Mouse (Mus musculus): Measurements from ENCODE around the gene Arg2.

Gene Arg2

GRCm38 (mm10) chr12:79130299-79131177 is at the start of gene Arg2:
Arg2 (plus strand) TSS chr12:79130777.
- DNase-seq, result peak; percentile 88 to 93

- peak; percentile 88 to 91 for DNase-seq
These were observed 41.3 kb upstream of the Arg2 start, which contains the start of gene Pigh for GRCm38 (mm10) chr12:79089182-79089812. Pigh (minus strand) TSS chr12:79089651.

DNA sequence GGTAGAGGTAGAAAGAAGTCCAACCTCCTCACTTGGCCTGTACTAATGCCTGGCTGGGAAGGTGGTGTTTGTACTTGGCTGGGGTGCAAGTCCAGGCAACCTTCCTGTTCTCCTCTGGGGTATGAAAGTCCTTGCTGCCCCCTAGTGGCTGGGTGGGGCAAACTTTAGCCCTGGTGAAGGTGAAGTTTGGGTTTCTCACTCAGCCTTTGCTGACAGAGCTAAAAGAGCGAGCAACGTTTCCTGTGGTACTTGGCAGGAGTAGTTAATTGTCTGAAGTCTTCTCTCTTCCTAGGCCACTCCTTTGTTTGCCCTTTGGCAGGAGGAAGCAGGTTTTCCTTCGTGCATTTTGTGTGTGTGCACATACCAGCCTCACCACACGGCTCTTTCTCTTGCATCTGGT is 38.0 kb upstream of the Arg2 start:
- DNase-seq, result peak; percentile 75 to 83

- DNase-seq, result peak in 1 of 2 experiments; percentile 24
These were observed 33.3 kb upstream of the Arg2 start for GRCm38 (mm10) chr12:79097106-79097752.

- DNase-seq, result peak; percentile 67 to 85
These were observed 26.8 kb upstream of the Arg2 start for GRCm38 (mm10) chr12:79103773-79104172.

DNA sequence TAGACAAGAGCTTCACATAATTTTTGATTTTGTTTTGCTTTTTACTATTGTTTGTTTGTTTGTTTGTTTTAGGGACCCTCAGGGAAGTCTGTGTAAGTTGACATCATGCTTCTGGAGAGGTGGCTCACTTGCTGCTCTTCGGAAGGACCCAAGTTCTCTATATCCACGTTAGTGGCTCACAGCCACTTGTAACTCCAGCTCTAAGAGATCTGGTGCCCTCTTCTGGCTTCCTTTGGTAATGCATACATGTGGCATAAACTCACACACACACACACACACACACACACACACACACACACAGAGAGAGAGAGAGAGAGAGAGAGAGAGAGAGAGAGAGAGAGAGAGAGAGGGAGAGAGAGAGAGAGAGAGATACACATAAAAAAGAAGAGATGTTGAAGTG is 26.0 kb upstream of the Arg2 start:
- peak in 1 of 2 experiments; percentile 19 for DNase-seq

DNA sequence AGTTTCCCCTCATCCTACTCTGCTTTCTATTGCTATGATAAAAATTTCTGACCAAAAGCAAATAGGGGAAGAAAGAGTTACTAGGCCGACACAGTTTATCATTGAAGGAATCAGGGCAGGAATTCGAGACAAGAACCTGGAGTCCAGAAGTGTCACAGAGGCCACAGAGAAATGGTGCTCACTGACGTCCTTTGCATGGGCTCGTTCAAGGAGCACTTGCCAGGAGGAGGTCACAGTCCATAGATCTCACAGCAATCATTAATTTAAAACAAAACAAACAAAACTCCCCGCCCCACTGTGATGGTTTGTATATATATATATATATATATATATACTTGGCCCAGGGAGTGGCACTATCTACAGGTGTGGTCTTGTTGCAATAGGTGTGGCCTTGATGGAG is 25.3 kb upstream of the Arg2 start:
- DNase-seq, result no peak

- DNase-seq, result no peak
These were observed 11.6 kb upstream of the Arg2 start for GRCm38 (mm10) chr12:79118991-79119390.

- DNase-seq, result no peak
These were observed 7.8 kb upstream of the Arg2 start for GRCm38 (mm10) chr12:79122820-79123219.

- no peak for DNase-seq
These were observed 650 bp downstream of the Arg2 start for GRCm38 (mm10) chr12:79131178-79131675.

DNA sequence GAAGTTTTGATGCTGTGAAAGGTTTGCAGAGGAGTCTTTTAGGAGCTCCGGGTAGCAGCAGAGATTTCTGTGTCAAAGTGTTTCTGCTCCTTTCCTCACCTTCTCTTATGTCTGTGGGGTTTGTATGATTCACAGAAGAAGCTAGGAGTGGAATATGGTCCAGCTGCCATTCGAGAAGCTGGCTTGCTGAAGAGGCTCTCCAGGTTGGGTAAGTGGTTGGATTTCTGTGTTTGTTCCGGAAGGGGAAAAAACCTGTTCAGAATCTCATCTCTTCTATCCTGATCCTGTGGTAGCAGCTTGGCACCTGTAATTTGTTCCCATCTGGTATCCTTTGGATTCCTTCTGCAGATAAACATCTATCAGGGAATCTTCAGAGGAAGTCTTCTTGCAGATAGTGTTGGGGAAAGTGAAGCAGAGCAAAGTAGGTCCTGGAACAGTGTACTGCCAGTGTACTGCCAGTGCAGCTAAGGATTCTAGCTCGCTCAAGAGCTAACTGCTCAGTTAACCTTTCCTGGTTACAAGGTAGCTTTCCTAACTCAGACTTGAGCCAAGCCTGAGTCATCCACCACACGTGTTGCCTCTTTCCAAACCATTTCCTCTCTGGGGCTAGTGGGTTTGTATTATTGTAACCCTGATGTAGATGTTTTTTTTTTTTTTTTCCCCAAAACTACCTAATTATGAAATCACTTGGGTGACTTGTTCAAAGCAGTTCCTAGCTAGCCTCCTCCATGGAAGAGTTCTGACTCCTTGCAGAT is 1.3 kb downstream of the Arg2 start:
- DNase-seq, result peak; percentile 30 to 59

GRCm38 (mm10) chr12:79134676-79135075 is 4.1 kb downstream of the Arg2 start:
- no peak for DNase-seq

DNA sequence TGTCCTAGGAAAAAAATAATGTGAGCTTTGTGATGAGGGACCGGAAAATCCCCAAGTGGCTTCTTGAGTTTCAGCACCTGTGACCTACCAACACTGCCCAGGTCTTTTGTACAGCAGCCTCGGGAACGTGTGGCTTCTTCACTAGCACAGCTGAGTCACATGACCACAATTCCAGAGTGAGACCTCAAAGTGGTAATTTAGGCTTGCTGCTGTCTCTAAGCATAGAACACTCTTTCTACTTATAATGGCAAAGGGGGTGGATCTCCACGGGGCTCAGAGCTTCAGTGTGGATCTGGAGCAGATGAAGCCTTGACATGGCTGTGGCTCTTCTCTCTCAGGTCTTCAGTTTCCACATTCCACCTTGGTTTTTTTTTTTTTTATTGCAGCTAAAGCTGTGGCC is 4.5 kb downstream of the Arg2 start:
- no peak for DNase-seq

DNA sequence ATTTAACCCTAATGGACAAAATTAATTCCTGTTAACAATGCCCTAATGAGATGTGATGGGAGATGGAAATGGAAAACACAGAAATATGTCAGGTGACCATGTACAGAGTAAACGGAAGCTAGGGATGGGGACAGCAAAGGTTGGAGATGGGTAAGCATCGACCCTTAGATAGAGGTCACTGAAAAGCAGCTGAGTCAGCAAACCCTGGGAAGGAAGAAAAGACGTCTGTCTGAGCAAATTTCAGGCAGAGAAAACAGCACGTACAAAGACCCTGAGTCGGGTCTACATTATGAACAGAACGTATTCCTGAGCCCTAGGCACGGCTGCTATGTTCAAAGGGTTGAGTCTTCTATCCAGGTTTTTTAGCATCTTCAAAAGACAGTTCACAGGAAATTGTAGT is 6.4 kb downstream of the Arg2 start:
- no peak for DNase-seq

- DNase-seq, result no peak
These were observed 8.4 kb downstream of the Arg2 start for GRCm38 (mm10) chr12:79138999-79139398.

DNA sequence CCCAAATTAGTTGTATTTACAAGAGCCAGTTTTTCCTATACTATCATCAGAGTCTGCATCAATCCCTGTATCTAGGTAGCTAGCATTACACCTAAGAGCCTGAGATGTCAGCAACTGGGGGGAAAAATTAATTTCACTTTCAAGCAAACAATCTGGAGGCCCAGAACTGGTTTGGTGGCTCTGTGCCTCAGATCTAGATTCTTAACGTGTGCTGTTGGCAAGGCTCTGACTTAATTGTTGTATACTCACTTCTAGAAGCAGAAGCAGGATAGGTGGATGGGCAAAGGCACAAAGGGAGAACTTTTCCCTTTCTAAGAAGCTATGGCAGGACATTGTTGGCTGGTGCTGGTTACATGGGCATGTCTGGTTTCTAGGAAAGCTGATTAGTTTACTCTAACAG is 8.8 kb downstream of the Arg2 start:
- DNase-seq, result peak in 1 of 2 experiments; percentile 22

GRCm38 (mm10) chr12:79140811-79141210 is 10.2 kb downstream of the Arg2 start:
- DNase-seq, result peak in 1 of 2 experiments; percentile 7

GRCm38 (mm10) chr12:79141384-79141783 is 10.8 kb downstream of the Arg2 start:
- DNase-seq, result no peak

DNA sequence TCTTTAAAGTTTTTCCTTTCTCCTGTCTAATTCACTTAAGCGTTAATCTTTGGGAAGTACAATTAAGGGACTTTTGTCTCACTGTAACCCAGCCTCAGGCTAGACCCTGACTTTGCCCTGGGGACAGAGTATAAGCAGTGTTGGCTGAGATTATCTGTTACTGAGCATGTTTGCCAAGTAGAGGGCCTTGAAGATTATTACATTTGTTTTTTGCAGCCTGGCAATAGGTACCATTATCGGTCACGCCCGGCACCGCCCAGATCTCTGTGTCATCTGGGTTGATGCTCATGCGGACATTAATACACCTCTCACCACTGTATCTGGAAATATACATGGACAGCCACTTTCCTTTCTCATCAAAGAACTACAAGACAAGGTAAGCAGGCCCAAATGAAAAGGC is 19.1 kb downstream of the Arg2 start:
- DNase-seq, result no peak

GRCm38 (mm10) chr12:79162876-79163275 is 32.3 kb downstream of the Arg2 start:
- DNase-seq, result no peak

DNA sequence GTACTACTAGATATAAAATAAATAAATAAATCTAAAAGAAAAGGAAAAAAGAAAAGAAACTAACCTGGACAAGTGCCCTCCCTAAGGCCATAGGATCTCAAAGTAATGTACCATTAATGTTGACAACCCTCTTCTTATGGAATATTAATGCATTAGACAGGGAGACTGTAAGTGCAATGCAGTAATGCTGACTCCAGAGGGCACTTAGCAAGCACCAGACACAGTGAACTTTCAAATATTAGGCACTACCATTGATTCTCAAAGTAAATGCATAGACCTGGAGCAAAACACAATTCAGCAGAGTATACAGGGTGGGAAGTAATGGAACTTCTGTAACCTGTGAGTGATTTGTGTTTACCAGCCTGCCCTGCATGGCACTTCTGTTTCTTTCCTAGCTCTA is 38.6 kb downstream of the Arg2 start:
- no peak for DNase-seq

DNA sequence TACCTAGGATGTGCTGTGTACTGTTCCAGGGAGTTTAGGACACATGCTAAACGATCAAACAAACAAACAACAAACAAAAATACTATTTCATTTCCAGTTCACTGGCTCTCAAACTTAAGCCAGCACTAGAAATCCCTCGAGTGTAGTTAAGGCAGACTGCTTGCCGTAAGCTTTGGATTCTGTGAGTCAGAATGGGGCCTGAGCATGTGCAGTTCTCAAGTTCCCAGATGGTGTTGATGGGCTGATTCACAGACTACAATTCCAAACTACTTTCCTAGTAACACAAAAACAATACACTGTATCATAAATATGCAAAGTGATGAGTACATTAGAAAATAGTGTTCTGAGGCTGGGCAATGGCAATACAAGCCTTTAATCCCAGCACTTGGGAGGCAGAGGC is 39.8 kb downstream of the Arg2 start:
- no peak for DNase-seq

Data from lung, adult 18-20 months (tissue).